Mouse (Mus musculus) duodenum, adult 2 months (tissue): ENCODE results near the gene Sppl3. TPM values are rescaled to one million over a fixed set of nuclear protein-coding genes. Genes with fewer than 3 reads are reported as not detected.

Source experiments
- polyA plus RNA-seq: library from polyadenylated mRNA; depleted of rRNA; stranded (reverse); fragments of >200 nt; gene quantifications from 2 replicates; pipeline ENCODE4 v1.2.3, GENCODE M21; 2012; ENCODE audit warnings: low replicate concordance; rRNA removed

The Sppl3 gene
- 55.0 and 82.5 TPM in 2 replicates for polyA plus RNA-seq

GRCm38 (mm10) chr5:115010577-115011216, at the start of gene Sppl3:
Gene Sppl3 (plus strand): TSS chr5:115011137.

DNA sequence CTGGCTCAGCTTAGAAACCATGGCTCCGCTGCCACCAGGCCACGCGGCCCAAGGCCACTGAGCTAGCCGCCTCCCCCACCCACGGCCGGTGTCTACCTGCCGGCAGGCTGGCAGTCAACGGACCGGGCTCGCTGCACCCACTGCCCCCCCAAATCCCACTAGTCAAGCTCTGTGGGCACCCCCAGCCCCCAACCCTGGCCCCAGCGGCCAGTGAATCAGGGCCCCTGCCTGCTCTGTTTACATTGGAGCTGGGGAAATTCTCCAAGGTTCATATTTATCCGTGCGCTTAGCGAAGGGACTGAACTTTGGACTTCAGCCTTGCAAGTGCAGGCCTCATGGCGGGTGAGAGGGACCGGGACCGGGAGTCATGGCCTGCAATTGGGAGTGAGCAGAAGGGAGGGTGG, 40.1 kb upstream of the Sppl3 start, which contains the start of gene Hnf1a:
Hnf1a (minus strand) TSS at position 271 of the 404 bp plus-strand sequence.

DNA sequence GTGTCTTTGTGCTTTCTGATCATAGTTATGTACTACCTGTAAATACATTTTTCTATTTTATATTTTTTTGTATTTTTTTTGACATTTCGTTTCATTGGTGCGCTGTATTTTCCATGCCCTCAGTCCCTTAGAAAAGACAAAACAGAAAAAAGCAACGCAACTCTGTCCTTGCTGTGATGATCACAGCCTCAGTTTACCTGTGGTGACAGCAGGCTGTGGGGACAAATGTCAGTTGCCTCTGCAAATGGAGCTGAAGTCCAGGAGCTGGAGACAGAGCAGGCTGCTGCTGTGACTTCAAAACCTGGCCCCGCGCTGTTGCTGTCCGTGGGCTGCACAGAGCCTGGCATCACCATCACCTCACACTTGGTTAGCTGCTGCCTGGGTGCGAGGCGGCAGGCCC, 87.3 kb downstream of the Sppl3 start, which contains the start of gene Gm10401:
Gm10401 (minus strand) TSS at position 101 of the 400 bp plus-strand sequence.

GRCm38 (mm10) chr5:115118961-115119570, 108.1 kb downstream of the Sppl3 start, which contains the start of gene Acads:
Gene Acads (minus strand): TSS chr5:115119346.

GRCm38 (mm10) chr5:115134234-115135165, 123.6 kb downstream of the Sppl3 start, which contains the start of gene Unc119b:
Gene Unc119b (minus strand): TSS chr5:115134975.

Other genes starting within 250 kb of the Sppl3 start
- gene Ankrd13a, start 236.5 kb upstream of the Sppl3 start, polyA plus RNA-seq, result 77.4 and 78.8 TPM in 2 replicates
- gene Git2, start 235.6 kb upstream of the Sppl3 start, polyA plus RNA-seq, result 14.0 and 21.1 TPM in 2 replicates
- gene 1500011B03Rik, start 187.7 kb upstream of the Sppl3 start, polyA plus RNA-seq, result 4.2 and 11.5 TPM in 2 replicates
- not detected in 2 replicates for gene 4930519G04Rik, start 157.5 kb upstream of the Sppl3 start, polyA plus RNA-seq
- not detected in 2 replicates for gene Gm9936, start 152.5 kb upstream of the Sppl3 start, polyA plus RNA-seq
- 7.4 and 29.4 TPM in 2 replicates for gene Oasl2, start 114.2 kb upstream of the Sppl3 start, polyA plus RNA-seq
- gene Oasl1, start 87.9 kb upstream of the Sppl3 start, polyA plus RNA-seq, result 61.4 and 170 TPM in 2 replicates
- gene 2210016L21Rik, start 69.0 kb upstream of the Sppl3 start, polyA plus RNA-seq, result 8.0 and 12.2 TPM in 2 replicates
- 27.0 and 31.0 TPM in 2 replicates for gene Hnf1a, start 40.0 kb upstream of the Sppl3 start, polyA plus RNA-seq
- not detected in 2 replicates for gene Gm10401, start 87.2 kb downstream of the Sppl3 start, polyA plus RNA-seq
- gene Acads, start 108.2 kb downstream of the Sppl3 start, polyA plus RNA-seq, result 108 and 115 TPM in 2 replicates
- gene Unc119b, start 123.8 kb downstream of the Sppl3 start, polyA plus RNA-seq, result 22.9 and 24.4 TPM in 2 replicates
- 79.9 and 88.7 TPM in 2 replicates for gene Mlec, start 147.0 kb downstream of the Sppl3 start, polyA plus RNA-seq
- gene Cabp1, start 183.2 kb downstream of the Sppl3 start, polyA plus RNA-seq, result 1.3 and 1.8 TPM in 2 replicates
- 88.3 and 126 TPM in 2 replicates for gene Pop5, start 224.7 kb downstream of the Sppl3 start, polyA plus RNA-seq